Mouse (Mus musculus): ENCODE results near the gene Hprt. TPM values are rescaled to one million over a fixed set of nuclear protein-coding genes. Genes with fewer than 3 reads are reported as not detected.
"Not testable (repeated sequence)": the region's sequence is repeated elsewhere in the genome, so short reads cannot be mapped to it uniquely, and the experiment has no call there.

Gene Hprt
- polyA plus RNA-seq (2015; fragmentation: Nextera tagmentation; extraction: Ambion mirVana): 85.9 and 88.8 TPM in 2 replicates

- Histone ChIP-seq H3K9me3 (no peaks in the 10 kb centered on the region), H3K27me3 (no peaks in the 10 kb centered on the region), H3K36me3 (no peaks in the 10 kb centered on the region), H3K4me3 (peak within 1 kb of the TSS; percentile 60), H3K9ac (peak within 1 kb of the TSS; percentile 79), H3K4me1 (replicated peaks) (peaks cover 10% of the 10 kb centered on the region), H3K4me2 (peak within 1 kb of the TSS; percentile 52), H3K27ac (peak within 1 kb of the TSS; percentile 93)
- peak; percentile 98 for ATAC-seq (ENCODE audit: low FRiP score)
- 14% methylated on average over 66 of the region's 72 CpGs for WGBS
These were observed at the start of gene Hprt for GRCm38 (mm10) chrX:52987905-52988783. Gene Hprt, plus strand, starts transcription at chrX:52988137.

DNA sequence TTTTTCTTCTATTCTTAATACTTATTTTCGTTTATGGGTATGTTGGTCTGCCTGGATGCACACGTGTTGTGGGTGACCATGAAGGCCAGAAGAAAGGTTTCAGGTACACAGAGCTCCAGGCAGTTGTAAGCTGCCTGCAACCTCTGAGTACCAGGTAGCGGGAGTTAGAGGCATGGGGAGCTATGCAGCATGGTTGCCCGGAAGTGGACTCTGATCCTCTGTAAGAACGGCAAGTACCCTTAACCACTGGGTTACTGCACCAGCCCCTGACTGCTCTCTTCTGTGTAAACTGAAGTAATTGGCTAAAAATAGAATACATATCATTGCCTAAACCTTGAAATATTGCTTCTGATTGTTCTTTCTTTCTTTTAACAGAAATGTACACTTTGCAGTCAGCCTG, 42.4 kb upstream of the Hprt start:
- H3K4me2 ChIP-seq: no peak overlapping the region
- H3K27me3 ChIP-seq: no peaks in the 10 kb centered on the region
- peaks cover 31% of the 10 kb centered on the region for H3K36me3 ChIP-seq
- no peak for ATAC-seq (ENCODE audit: low FRiP score)
- no peak overlapping the region for H3K4me3 ChIP-seq
- WGBS: 93% methylated on average over 5 of the region's 5 CpGs
- no peak overlapping the region for H3K9ac ChIP-seq
- no peaks in the 10 kb centered on the region for H3K9me3 ChIP-seq
- no peak overlapping the region for H3K27ac ChIP-seq
- no peaks in the 10 kb centered on the region for H3K4me1 ChIP-seq (replicated peaks)

- no peak for ATAC-seq (ENCODE audit: low FRiP score)
- Histone ChIP-seq H3K4me3 (no peak overlapping the region), H3K4me2 (no peak overlapping the region), H3K4me1 (replicated peaks) (no peaks in the 10 kb centered on the region), H3K27me3 (no peaks in the 10 kb centered on the region), H3K36me3 (peaks cover 34% of the 10 kb centered on the region), H3K9ac (no peak overlapping the region), H3K9me3 (no peaks in the 10 kb centered on the region), H3K27ac (no peak overlapping the region)
- WGBS: 70% methylated on average over 2 of the region's 2 CpGs
These were observed 38.2 kb upstream of the Hprt start for GRCm38 (mm10) chrX:52949713-52950112.

- H3K4me2 ChIP-seq: no peak overlapping the region
- 92% methylated on average over 4 of the region's 4 CpGs for WGBS
- H3K9ac ChIP-seq: no peak overlapping the region
- H3K27me3 ChIP-seq: no peaks in the 10 kb centered on the region
- no peaks in the 10 kb centered on the region for H3K9me3 ChIP-seq
- no peak overlapping the region for H3K4me3 ChIP-seq
- H3K4me1 ChIP-seq (replicated peaks): no peaks in the 10 kb centered on the region
- H3K36me3 ChIP-seq: peaks cover 16% of the 10 kb centered on the region
- no peak for ATAC-seq (ENCODE audit: low FRiP score)
- no peak overlapping the region for H3K27ac ChIP-seq
These were observed 31.0 kb upstream of the Hprt start for GRCm38 (mm10) chrX:52956942-52957341.

- Histone ChIP-seq H3K9ac (no peak overlapping the region), H3K9me3 (no peaks in the 10 kb centered on the region), H3K4me2 (no peak overlapping the region), H3K36me3 (no peaks in the 10 kb centered on the region), H3K4me3 (no peak overlapping the region), H3K4me1 (replicated peaks) (no peaks in the 10 kb centered on the region), H3K27me3 (no peaks in the 10 kb centered on the region), H3K27ac (no peak overlapping the region)
- ATAC-seq (ENCODE audit: low FRiP score): 0 out of 2 replicates have a peak, but pooled peaks have one; percentile 32
- 39% methylated on average over 5 of the region's 5 CpGs for WGBS
These were observed 26.3 kb upstream of the Hprt start for GRCm38 (mm10) chrX:52961559-52962110.

DNA sequence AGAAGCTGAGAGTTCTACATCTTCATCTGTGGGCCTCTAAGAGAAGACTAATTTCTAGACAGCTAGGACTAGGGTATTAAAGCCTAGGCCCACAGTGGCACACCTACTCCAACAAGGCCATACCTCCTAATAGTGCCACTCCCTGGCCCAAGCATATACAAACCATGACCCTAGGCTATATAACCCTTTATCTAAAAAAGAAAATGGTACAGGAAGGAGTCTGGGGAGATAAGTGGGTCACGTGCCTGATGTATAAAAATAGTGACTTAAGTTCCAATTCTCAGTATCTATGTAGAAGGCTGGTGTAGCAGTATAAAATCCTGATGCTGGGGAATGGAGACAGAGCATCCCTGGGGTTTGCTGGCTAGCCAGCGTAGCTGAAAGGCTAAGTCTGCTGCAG, 22.8 kb upstream of the Hprt start:
- WGBS: 84% methylated on average over 2 of the region's 2 CpGs
- H3K4me3 ChIP-seq: no peak overlapping the region
- no peaks in the 10 kb centered on the region for H3K36me3 ChIP-seq
- no peak overlapping the region for H3K4me2 ChIP-seq
- no peak overlapping the region for H3K27ac ChIP-seq
- no peaks in the 10 kb centered on the region for H3K9me3 ChIP-seq
- no peaks in the 10 kb centered on the region for H3K27me3 ChIP-seq
- no peak overlapping the region for H3K9ac ChIP-seq
- ATAC-seq (ENCODE audit: low FRiP score): no peak
- no peaks in the 10 kb centered on the region for H3K4me1 ChIP-seq (replicated peaks)

DNA sequence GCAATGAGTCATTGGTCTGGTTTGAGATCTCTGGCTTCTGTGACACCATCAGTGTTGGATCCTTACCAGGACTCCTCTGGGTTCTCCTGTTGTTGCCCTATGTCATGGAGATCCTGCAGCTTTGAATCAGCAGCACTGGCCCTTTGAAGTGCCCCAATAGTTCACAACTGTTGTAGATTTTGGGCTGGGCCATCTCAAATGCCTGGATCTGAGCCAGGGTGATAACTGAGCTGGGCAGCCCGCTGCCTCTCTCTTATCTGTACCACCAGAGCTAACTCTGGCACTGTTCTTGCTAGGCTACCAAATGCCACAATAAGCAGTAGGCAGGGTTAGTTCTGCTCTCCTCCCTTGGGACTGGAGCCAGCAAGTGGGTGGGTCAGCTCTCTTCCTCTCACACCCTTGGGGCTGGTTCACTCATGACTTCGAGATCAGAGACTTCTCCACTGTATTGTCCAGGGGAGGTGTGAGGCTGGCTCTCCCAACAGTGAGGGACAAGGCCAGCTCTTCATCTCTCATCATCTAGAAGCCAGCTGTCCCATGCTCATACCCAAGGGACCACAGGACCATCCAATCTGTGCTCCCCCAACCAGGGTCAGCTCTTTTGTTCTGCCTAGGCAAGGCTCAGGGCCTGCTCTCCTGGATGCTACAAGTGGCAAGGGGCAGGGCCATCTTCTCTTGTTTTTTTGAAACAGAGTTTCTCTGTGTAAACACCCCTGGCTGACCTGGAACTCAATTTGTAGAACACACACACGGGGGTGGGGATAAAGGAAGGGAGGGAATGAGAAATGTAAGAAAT, 16.5 kb upstream of the Hprt start:
- Histone ChIP-seq H3K27ac (no peak overlapping the region), H3K9me3 (no peaks in the 10 kb centered on the region), H3K9ac (no peak overlapping the region), H3K4me1 (replicated peaks) (no peaks in the 10 kb centered on the region), H3K36me3 (no peaks in the 10 kb centered on the region), H3K27me3 (no peaks in the 10 kb centered on the region), H3K4me3 (no peak overlapping the region), H3K4me2 (no peak overlapping the region)
- no peak for ATAC-seq (ENCODE audit: low FRiP score)
- WGBS: 55% methylated on average over 3 of the region's 3 CpGs

DNA sequence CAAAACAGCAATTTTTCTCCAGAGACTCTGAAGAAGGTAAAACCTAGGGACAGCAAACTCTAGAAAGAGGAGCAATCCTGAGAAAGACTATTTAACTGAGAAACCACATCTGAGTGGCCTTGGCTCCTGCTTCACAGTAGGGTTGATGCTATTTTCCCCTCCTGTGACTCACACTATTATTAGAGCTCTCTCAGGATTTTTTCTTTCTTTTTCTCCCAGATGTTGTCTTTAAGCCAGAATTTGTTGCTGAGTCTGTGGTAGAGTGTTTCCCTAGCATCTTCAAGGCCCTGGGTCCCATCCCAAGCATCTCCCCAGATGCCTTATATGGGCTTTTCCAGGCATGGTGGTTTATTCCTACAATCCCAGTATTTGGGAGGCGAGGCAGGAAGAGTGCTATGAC, 15.8 kb upstream of the Hprt start:
- H3K27ac ChIP-seq: no peak overlapping the region
- no peaks in the 10 kb centered on the region for H3K9me3 ChIP-seq
- H3K4me2 ChIP-seq: no peak overlapping the region
- no peaks in the 10 kb centered on the region for H3K4me1 ChIP-seq (replicated peaks)
- whole genome bisulfite sequencing: 70% methylated on average over 1 of the region's 1 CpGs
- H3K27me3 ChIP-seq: no peaks in the 10 kb centered on the region
- ATAC-seq (ENCODE audit: low FRiP score): no peak
- no peak overlapping the region for H3K4me3 ChIP-seq
- H3K36me3 ChIP-seq: no peaks in the 10 kb centered on the region
- no peak overlapping the region for H3K9ac ChIP-seq

- Histone ChIP-seq H3K4me3 (no peak overlapping the region), H3K27ac (no peak overlapping the region), H3K36me3 (no peaks in the 10 kb centered on the region), H3K9me3 (no peaks in the 10 kb centered on the region), H3K4me1 (replicated peaks) (no peaks in the 10 kb centered on the region), H3K27me3 (no peaks in the 10 kb centered on the region), H3K4me2 (no peak overlapping the region), H3K9ac (no peak overlapping the region)
- 100% methylated on average over 1 of the region's 1 CpGs for WGBS
- ATAC-seq (ENCODE audit: low FRiP score): no peak
These were observed 15.3 kb upstream of the Hprt start for GRCm38 (mm10) chrX:52972680-52973079.

DNA sequence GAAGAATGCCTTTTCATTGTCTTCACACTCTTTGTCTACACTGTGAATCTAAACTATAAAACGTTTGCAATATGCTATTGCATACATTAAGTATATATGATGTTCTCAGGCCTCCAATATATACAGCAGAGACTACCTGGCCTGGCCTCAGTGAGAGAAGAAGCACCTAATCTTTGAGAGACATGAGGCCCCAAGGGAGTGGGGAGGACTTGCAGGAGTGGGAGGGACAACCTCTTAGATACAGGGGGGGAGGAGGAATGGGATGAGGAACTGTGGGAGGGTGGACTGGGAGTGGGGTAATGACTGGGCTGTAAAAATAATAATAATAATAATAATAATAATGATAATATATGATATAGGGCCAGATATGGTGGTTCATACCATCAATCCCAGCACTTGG, 9.4 kb upstream of the Hprt start:
- 57% methylated on average over 1 of the region's 1 CpGs for WGBS
- Histone ChIP-seq H3K27ac (no peak overlapping the region), H3K9me3 (no peaks in the 10 kb centered on the region), H3K36me3 (no peaks in the 10 kb centered on the region), H3K27me3 (no peaks in the 10 kb centered on the region), H3K4me3 (no peak overlapping the region), H3K9ac (no peak overlapping the region), H3K4me2 (no peak overlapping the region), H3K4me1 (replicated peaks) (no peaks in the 10 kb centered on the region)
- no peak for ATAC-seq (ENCODE audit: low FRiP score)

- Histone ChIP-seq H3K9me3 (no peaks in the 10 kb centered on the region), H3K4me1 (replicated peaks) (no peaks in the 10 kb centered on the region), H3K27ac (no peak overlapping the region), H3K9ac (no peak overlapping the region), H3K4me2 (no peak overlapping the region), H3K4me3 (no peak overlapping the region), H3K36me3 (no peaks in the 10 kb centered on the region), H3K27me3 (no peaks in the 10 kb centered on the region)
- WGBS: 72% methylated on average over 3 of the region's 3 CpGs
- ATAC-seq (ENCODE audit: low FRiP score): no peak
These were observed 6.6 kb upstream of the Hprt start for GRCm38 (mm10) chrX:52981378-52981777.

- ATAC-seq (ENCODE audit: low FRiP score); H3K27ac ChIP-seq; H3K9ac ChIP-seq; H3K9me3 ChIP-seq; H3K36me3 ChIP-seq; H3K4me3 ChIP-seq; H3K4me1 ChIP-seq (replicated peaks); H3K4me2 ChIP-seq; H3K27me3 ChIP-seq: not testable (repeated sequence)
- WGBS: 86% methylated on average over 5 of the region's 5 CpGs
These were observed 6.8 kb downstream of the Hprt start for GRCm38 (mm10) chrX:52994726-52995125.
